Mouse (Mus musculus): ENCODE data around the gene Coro7. TPM values are rescaled to one million over a fixed set of nuclear protein-coding genes. Genes with fewer than 3 reads are reported as not detected.

Coro7 gene
- total RNA-seq, 1 experiment: 14.4 TPM

GRCm38 (mm10) chr16:4643670-4644419 is 35.7 kb downstream of the Coro7 start:
- no peak overlapping the region for H3K4me3 ChIP-seq (ENCODE audit: insufficient read depth in 1 of 2, low read depth in 1 of 2, low read length in 2 of 2, poor library complexity in 1 of 2, severe bottlenecking in 1 of 2)
- no peaks in the 10 kb centered on the region for H3K9me3 ChIP-seq (ENCODE audit: control insufficient read depth, insufficient read depth, low read depth, low read length)
- no peak overlapping the region for H3K9ac ChIP-seq (ENCODE audit: insufficient read depth, low read depth, low read length, poor library complexity, severe bottlenecking)
- peak overlapping the region; percentile 24; the same call in 1 of the 2 replicates for H3K27ac ChIP-seq (ENCODE audit: insufficient read depth, low read depth, low read length, poor library complexity, severe bottlenecking)
- H3K4me1 ChIP-seq (ENCODE audit: control insufficient read depth in 2 of 2, insufficient read depth in 2 of 2, low read length in 2 of 2, poor library complexity in 1 of 2): peaks cover 0 to 16% of the 10 kb centered on the region in 2 experiments; a peak in 1 of 4 replicates
- DNase-seq (ENCODE audit: low read depth, low spot score): no peak
- TF ChIP-seq HCFC1 (IDR thresholded peaks at IDR 0.05; ENCODE audit: borderline replicate concordance, insufficient read depth, low read length): no peak
- no peak for TF ChIP-seq ZC3H11A (IDR thresholded peaks at IDR 0.05; ENCODE audit: borderline replicate concordance, low read depth, low read length)
- no peak for TF ChIP-seq CHD2 (IDR thresholded peaks at IDR 0.05; ENCODE audit: low read depth, low read length)
- TF ChIP-seq ZNF384 (IDR thresholded peaks at IDR 0.05; ENCODE audit: low read depth, low read length): no peak
- TF ChIP-seq MAFK (IDR thresholded peaks at IDR 0.05; ENCODE audit: insufficient read depth, low read depth, low read length): no peak
- H3K36me3 ChIP-seq (ENCODE audit: control insufficient read depth, insufficient read depth, low read length, poor library complexity, severe bottlenecking): no peaks in the 10 kb centered on the region; the same call in 1 of the 2 replicates
- in situ Hi-C loops (cut with MboI; ENCODE audit: low sequenced_read_pairs in 2 of 2, unreplicated experiment in 2 of 2): no loop called here

- Histone ChIP-seq H3K9me3 (ENCODE audit: control insufficient read depth, insufficient read depth, low read depth, low read length) (no peaks in the 10 kb centered on the region), H3K27ac (ENCODE audit: insufficient read depth, low read depth, low read length, poor library complexity, severe bottlenecking) (no peak overlapping the region), H3K9ac (ENCODE audit: insufficient read depth, low read depth, low read length, poor library complexity, severe bottlenecking) (no peak overlapping the region), H3K4me3 (ENCODE audit: insufficient read depth in 1 of 2, low read depth in 1 of 2, low read length in 2 of 2, poor library complexity in 1 of 2, severe bottlenecking in 1 of 2) (no peak overlapping the region), H3K4me1 (ENCODE audit: control insufficient read depth in 2 of 2, insufficient read depth in 2 of 2, low read length in 2 of 2, poor library complexity in 1 of 2) (peaks cover 0 to 11% of the 10 kb centered on the region in 2 experiments; a peak in 1 of 4 replicates), H3K36me3 (ENCODE audit: control insufficient read depth, insufficient read depth, low read length, poor library complexity, severe bottlenecking) (no peaks in the 10 kb centered on the region)
- DNase-seq (ENCODE audit: low read depth, low spot score): no peak
- in situ Hi-C loops (cut with MboI; ENCODE audit: low sequenced_read_pairs in 2 of 2, unreplicated experiment in 2 of 2): no loop called here
- TF ChIP-seq MAFK (IDR thresholded peaks at IDR 0.05; ENCODE audit: insufficient read depth, low read depth, low read length) (no peak), CHD2 (IDR thresholded peaks at IDR 0.05; ENCODE audit: low read depth, low read length) (no peak), ZNF384 (IDR thresholded peaks at IDR 0.05; ENCODE audit: low read depth, low read length) (no peak), HCFC1 (IDR thresholded peaks at IDR 0.05; ENCODE audit: borderline replicate concordance, insufficient read depth, low read length) (no peak), ZC3H11A (IDR thresholded peaks at IDR 0.05; ENCODE audit: borderline replicate concordance, low read depth, low read length) (no peak)
Measured at GRCm38 (mm10) chr16:4642937-4643336, 36.6 kb downstream of the Coro7 start.

- Histone ChIP-seq H3K9me3 (ENCODE audit: control insufficient read depth, insufficient read depth, low read depth, low read length) (no peaks in the 10 kb centered on the region), H3K27ac (ENCODE audit: insufficient read depth, low read depth, low read length, poor library complexity, severe bottlenecking) (no peak overlapping the region), H3K4me1 (ENCODE audit: control insufficient read depth in 2 of 2, insufficient read depth in 2 of 2, low read length in 2 of 2, poor library complexity in 1 of 2) (peaks cover 0 to 11% of the 10 kb centered on the region in 2 experiments; a peak in 1 of 4 replicates), H3K9ac (ENCODE audit: insufficient read depth, low read depth, low read length, poor library complexity, severe bottlenecking) (no peak overlapping the region), H3K4me3 (ENCODE audit: insufficient read depth in 1 of 2, low read depth in 1 of 2, low read length in 2 of 2, poor library complexity in 1 of 2, severe bottlenecking in 1 of 2) (no peak overlapping the region), H3K36me3 (ENCODE audit: control insufficient read depth, insufficient read depth, low read length, poor library complexity, severe bottlenecking) (no peaks in the 10 kb centered on the region)
- in situ Hi-C loops (cut with MboI; ENCODE audit: low sequenced_read_pairs in 2 of 2, unreplicated experiment in 2 of 2): no loop called here
- no peak for TF ChIP-seq CHD2 (IDR thresholded peaks at IDR 0.05; ENCODE audit: low read depth, low read length)
- no peak for TF ChIP-seq ZC3H11A (IDR thresholded peaks at IDR 0.05; ENCODE audit: borderline replicate concordance, low read depth, low read length)
- TF ChIP-seq MAFK (IDR thresholded peaks at IDR 0.05; ENCODE audit: insufficient read depth, low read depth, low read length): no peak
- no peak for TF ChIP-seq HCFC1 (IDR thresholded peaks at IDR 0.05; ENCODE audit: borderline replicate concordance, insufficient read depth, low read length)
- TF ChIP-seq ZNF384 (IDR thresholded peaks at IDR 0.05; ENCODE audit: low read depth, low read length): no peak
- DNase-seq (ENCODE audit: low read depth, low spot score): no peak
Measured at GRCm38 (mm10) chr16:4642190-4642589, 37.4 kb downstream of the Coro7 start.

- peaks cover 0 to 11% of the 10 kb centered on the region in 2 experiments; a peak in 1 of 4 replicates for H3K4me1 ChIP-seq (ENCODE audit: control insufficient read depth in 2 of 2, insufficient read depth in 2 of 2, low read length in 2 of 2, poor library complexity in 1 of 2)
- in situ Hi-C loops (cut with MboI; ENCODE audit: low sequenced_read_pairs in 2 of 2, unreplicated experiment in 2 of 2): no loop called here
- H3K9me3 ChIP-seq (ENCODE audit: control insufficient read depth, insufficient read depth, low read depth, low read length): no peaks in the 10 kb centered on the region
- H3K9ac ChIP-seq (ENCODE audit: insufficient read depth, low read depth, low read length, poor library complexity, severe bottlenecking): no peak overlapping the region
- H3K27ac ChIP-seq (ENCODE audit: insufficient read depth, low read depth, low read length, poor library complexity, severe bottlenecking): no peak overlapping the region
- TF ChIP-seq MAFK (IDR thresholded peaks at IDR 0.05; ENCODE audit: insufficient read depth, low read depth, low read length): no peak
- no peak for DNase-seq (ENCODE audit: low read depth, low spot score)
- H3K36me3 ChIP-seq (ENCODE audit: control insufficient read depth, insufficient read depth, low read length, poor library complexity, severe bottlenecking): no peaks in the 10 kb centered on the region
- H3K4me3 ChIP-seq (ENCODE audit: insufficient read depth in 1 of 2, low read depth in 1 of 2, low read length in 2 of 2, poor library complexity in 1 of 2, severe bottlenecking in 1 of 2): no peak overlapping the region
Measured at GRCm38 (mm10) chr16:4641119-4641838, 38.3 kb downstream of the Coro7 start.

All from ES-E14 (cell line).